Mouse (Mus musculus): ENCODE measurements around the gene 0610010K14Rik.

The 0610010K14Rik gene

GRCm38 (mm10) chr11:70216103-70216502 lies 21.6 kb downstream of the 0610010K14Rik start:
- DNase-seq (ENCODE audit: low spot score in 2 of 2) = no peak

GRCm38 (mm10) chr11:70215301-70215700 lies 22.4 kb downstream of the 0610010K14Rik start:
- no peak for DNase-seq (ENCODE audit: low spot score in 2 of 2)

- no peak for DNase-seq (ENCODE audit: low spot score in 2 of 2)
Measured at GRCm38 (mm10) chr11:70214856-70215209, 22.9 kb downstream of the 0610010K14Rik start.

GRCm38 (mm10) chr11:70214191-70214855 lies 23.4 kb downstream of the 0610010K14Rik start:
- DNase-seq (ENCODE audit: low spot score in 2 of 2) = no peak

GRCm38 (mm10) chr11:70213736-70214135 lies 24.0 kb downstream of the 0610010K14Rik start:
- no peak for DNase-seq (ENCODE audit: low spot score in 2 of 2)

- peak in 1 of 2 experiments; percentile 64 for DNase-seq (ENCODE audit: low spot score in 2 of 2)
Measured at GRCm38 (mm10) chr11:70212896-70213295, 24.8 kb downstream of the 0610010K14Rik start.

GRCm38 (mm10) chr11:70212423-70212822 lies 25.3 kb downstream of the 0610010K14Rik start, which contains the start of gene Slc16a11:
TSS of gene Slc16a11 (plus strand) at chr11:70212752.
- DNase-seq (ENCODE audit: low spot score in 2 of 2) = no peak

GRCm38 (mm10) chr11:70211972-70212371 lies 25.7 kb downstream of the 0610010K14Rik start:
- DNase-seq (ENCODE audit: low spot score in 2 of 2) = no peak

- no peak for DNase-seq (ENCODE audit: low spot score in 2 of 2)
Measured at GRCm38 (mm10) chr11:70210681-70211080, 27.0 kb downstream of the 0610010K14Rik start.

- no peak for DNase-seq (ENCODE audit: low spot score in 2 of 2)
Measured at GRCm38 (mm10) chr11:70208778-70209388, 28.8 kb downstream of the 0610010K14Rik start.

GRCm38 (mm10) chr11:70207283-70207682 lies 30.4 kb downstream of the 0610010K14Rik start:
- no peak for DNase-seq (ENCODE audit: low spot score in 2 of 2)

GRCm38 (mm10) chr11:70206801-70207200 lies 30.9 kb downstream of the 0610010K14Rik start:
- DNase-seq (ENCODE audit: low spot score in 2 of 2) = no peak

- peak; percentile 39 to 75 for DNase-seq (ENCODE audit: low spot score in 2 of 2)
Measured at GRCm38 (mm10) chr11:70201691-70202090, 36.0 kb downstream of the 0610010K14Rik start.

- no peak for DNase-seq (ENCODE audit: low spot score in 2 of 2)
Measured at GRCm38 (mm10) chr11:70200036-70200608, 37.6 kb downstream of the 0610010K14Rik start.

- no peak for DNase-seq (ENCODE audit: low spot score in 2 of 2)
Measured at GRCm38 (mm10) chr11:70199107-70199506, 38.6 kb downstream of the 0610010K14Rik start.

GRCm38 (mm10) chr11:70198332-70198731 lies 39.4 kb downstream of the 0610010K14Rik start:
- DNase-seq (ENCODE audit: low spot score in 2 of 2) = no peak

- no peak for DNase-seq (ENCODE audit: low spot score in 2 of 2)
Measured at GRCm38 (mm10) chr11:70193354-70194285, 44.1 kb downstream of the 0610010K14Rik start.

- no peak for DNase-seq (ENCODE audit: low spot score in 2 of 2)
Measured at GRCm38 (mm10) chr11:70192157-70192556, 45.6 kb downstream of the 0610010K14Rik start.

GRCm38 (mm10) chr11:70191188-70191587 lies 46.5 kb downstream of the 0610010K14Rik start:
- DNase-seq (ENCODE audit: low spot score in 2 of 2) = no peak

GRCm38 (mm10) chr11:70189319-70190134 lies 48.2 kb downstream of the 0610010K14Rik start:
- DNase-seq (ENCODE audit: low spot score in 2 of 2) = no peak
